Mouse (Mus musculus): ENCODE measurements around the gene Plekha6.

Gene Plekha6

GRCm38 (mm10) chr1:133182706-133183095 is 18.7 kb downstream of the Plekha6 start:
- DNase-seq (ENCODE audit: low read depth, low spot score), result peak; percentile 51

GRCm38 (mm10) chr1:133183141-133183925 is 19.3 kb downstream of the Plekha6 start:
- no peak for DNase-seq (ENCODE audit: low read depth, low spot score)

DNA sequence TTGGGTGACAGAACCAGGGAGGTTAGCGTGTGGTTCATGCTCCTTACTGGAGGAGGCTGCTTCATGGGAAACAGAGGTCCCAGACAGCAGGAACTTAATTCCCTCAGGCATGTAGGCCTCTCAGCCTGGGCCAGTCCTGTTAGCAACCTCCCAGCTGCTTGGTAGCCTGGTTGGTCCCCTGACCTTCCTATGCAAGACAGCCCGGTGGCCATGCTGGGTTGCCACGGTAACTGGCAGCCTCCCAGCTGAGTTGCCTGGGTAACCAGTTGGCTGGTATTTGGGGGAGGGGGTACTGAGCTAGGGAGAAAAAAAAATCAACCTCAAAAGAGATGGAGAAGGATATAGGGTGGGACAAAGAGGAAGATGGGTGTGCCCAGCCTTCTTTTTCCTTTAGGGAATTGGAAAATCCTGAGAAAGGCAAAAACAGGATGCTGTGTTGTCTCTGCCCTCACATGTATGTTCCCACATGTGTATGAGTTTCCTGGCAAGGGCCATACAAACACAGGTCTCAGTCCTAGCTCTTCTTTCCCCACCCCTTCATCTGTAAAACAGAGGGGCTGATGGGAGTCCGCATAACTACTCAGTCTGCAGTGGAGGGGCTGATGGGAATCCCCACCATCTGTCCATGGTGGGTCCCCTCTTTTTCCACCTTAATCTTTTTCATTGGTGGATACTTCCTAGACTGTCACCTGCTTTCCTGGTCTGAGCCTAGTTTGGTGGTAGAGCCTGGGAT is 24.1 kb downstream of the Plekha6 start:
- peak; percentile 47 for DNase-seq (ENCODE audit: low read depth, low spot score)

DNA sequence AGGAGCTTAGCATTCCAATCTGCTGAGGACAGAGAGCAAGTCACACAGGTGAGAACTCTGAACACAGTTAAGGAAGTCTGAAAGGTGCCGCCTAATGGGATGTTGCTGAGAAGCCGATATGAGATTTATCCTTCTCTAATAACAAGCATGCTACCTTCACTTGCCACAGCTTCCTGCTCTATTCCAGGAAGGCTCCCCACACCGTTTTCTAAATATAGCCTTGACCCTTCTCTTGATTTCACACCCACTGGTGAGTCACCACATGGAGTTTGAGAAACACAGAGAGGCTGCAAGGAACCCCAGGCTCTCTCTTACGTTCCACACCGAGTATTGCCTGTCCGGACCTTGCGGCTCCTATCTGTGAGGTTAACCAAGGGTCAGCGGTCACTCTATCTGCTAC is 24.7 kb downstream of the Plekha6 start:
- DNase-seq (ENCODE audit: low read depth, low spot score), result no peak

DNA sequence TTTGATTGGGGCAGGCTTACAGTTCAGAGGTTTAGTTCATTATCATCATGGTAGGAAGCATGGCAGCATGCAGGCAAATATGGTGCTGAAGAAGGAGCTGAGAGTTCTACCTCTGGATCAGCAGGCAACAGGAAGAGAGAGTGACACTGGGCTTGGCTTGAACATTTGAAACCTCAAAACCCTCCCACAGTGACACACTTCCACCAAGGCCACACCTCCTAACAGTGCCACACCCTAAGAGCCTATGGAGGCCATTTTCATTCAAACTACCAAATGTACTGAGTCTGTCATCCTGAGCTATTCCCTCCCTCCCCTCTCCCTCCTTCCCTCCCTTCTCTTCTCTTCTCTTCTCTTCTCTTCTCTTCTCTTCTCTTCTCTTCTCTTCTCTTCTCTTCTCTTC is 25.5 kb downstream of the Plekha6 start:
- DNase-seq (ENCODE audit: low read depth, low spot score), result no peak

DNA sequence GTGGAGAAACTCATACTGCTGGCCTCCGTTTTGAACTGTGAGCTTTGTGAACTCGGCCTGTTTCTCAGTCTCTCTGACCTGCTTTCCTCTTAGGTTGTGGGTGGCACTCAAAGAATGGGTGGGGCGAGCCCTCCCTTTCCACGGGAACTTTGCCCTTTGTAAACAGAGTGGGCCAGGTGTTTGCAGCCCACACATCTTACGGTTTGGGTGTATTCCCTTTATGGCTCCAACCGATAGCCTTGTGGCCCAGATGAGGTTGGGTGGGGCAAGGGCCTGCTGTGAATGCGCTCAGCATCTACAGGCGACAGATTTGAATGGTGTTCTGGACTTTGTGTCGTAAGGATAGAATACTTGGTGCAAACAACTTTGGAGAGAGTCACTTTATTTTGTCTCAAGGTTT is 26.5 kb downstream of the Plekha6 start:
- peak; percentile 55 for DNase-seq (ENCODE audit: low read depth, low spot score)

DNA sequence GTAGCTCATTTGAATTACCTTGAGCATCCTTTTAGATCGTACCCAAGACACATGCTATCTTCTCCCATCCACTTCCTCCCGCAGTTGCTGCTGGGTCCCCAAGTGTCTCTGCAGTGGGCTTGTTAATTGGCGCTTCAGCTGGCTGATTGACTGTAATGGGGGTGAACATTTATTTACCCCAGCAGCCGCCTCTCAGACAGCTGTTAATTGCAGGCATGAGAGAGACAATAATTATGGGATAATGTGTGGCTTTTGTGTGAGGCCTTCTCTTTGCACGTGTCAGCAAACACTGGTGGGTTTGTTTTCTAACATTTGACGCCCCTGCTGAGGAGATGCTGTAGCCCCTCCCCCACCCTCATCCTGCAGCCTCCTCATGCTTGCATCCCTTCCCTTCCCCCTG is 32.2 kb downstream of the Plekha6 start:
- DNase-seq (ENCODE audit: low read depth, low spot score), result no peak

- no peak for DNase-seq (ENCODE audit: low read depth, low spot score)
Measured at GRCm38 (mm10) chr1:133197266-133197665, 33.3 kb downstream of the Plekha6 start.

DNA sequence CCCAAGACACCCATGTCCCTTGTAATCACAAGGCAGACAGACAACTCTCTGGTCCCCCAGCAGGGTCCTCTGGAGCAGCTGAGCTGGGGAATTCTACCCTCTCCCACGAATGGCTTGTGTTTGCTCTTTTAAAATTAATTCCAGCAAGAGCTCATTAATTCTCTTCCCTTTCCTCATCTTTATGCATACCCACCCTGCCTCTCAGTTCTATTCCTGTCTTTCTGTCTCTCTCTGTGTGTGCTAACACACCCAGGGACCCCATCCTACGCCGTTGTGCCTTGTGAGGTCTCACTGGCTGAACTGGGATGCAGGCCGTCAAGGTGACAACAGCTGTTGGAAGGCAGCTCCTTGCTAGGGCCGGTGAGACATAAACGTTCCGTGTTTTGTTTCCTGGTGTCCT is 35.7 kb downstream of the Plekha6 start:
- no peak for DNase-seq (ENCODE audit: low read depth, low spot score)

DNA sequence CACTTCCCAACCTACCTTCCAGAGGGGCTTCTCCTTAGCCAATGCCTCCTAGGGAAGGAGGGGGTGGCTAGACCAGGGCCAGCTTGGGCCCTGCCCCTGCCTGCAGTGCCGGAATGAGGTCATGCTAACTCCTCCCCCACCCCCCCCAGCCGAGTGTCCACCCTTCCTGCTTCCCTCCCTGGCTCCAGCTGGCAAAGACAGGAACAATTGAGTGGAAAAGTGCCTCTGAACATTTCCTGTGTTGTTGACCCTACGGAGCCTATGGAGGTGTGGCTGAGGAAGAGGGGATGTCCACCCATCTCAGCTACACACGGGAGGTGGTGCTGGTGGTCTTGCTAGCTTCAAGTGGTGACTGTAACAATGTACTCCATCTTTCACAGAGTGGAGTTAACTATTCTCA is 37.5 kb downstream of the Plekha6 start:
- DNase-seq (ENCODE audit: low read depth, low spot score), result peak; percentile 29

- peak; percentile 66 for DNase-seq (ENCODE audit: low read depth, low spot score)
Measured at GRCm38 (mm10) chr1:133203701-133204100, 39.7 kb downstream of the Plekha6 start.

DNA sequence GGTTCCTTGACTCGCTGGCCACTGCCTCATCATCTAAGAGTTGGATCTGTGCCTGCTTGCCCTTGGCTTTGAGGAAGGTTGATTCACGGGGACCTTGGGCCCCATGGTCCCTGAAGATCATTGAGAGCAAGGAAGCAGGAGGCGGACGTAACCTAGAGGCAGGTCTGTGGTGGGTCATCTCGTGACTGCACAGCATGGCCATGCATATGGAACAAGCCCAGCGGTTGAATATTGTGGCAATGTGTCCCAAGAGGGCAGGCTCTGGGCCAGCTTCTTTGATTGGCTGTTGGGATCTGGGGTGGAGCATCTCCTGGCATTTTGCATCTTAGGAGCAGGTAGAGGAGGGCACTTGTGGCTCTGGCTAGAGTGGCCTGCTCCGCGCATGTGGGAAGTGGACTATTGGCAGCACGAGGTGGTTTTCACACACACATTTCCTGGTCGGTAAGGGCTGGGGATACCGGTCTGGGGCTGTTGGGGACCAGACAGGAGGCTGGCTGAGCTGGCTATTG is 40.4 kb downstream of the Plekha6 start:
- DNase-seq (ENCODE audit: low read depth, low spot score), result peak; percentile 41

GRCm38 (mm10) chr1:133204985-133205384 is 41.0 kb downstream of the Plekha6 start:
- DNase-seq (ENCODE audit: low read depth, low spot score), result peak; percentile 34

- DNase-seq (ENCODE audit: low read depth, low spot score), result no peak
Measured at GRCm38 (mm10) chr1:133208086-133208815, 44.2 kb downstream of the Plekha6 start.

DNA sequence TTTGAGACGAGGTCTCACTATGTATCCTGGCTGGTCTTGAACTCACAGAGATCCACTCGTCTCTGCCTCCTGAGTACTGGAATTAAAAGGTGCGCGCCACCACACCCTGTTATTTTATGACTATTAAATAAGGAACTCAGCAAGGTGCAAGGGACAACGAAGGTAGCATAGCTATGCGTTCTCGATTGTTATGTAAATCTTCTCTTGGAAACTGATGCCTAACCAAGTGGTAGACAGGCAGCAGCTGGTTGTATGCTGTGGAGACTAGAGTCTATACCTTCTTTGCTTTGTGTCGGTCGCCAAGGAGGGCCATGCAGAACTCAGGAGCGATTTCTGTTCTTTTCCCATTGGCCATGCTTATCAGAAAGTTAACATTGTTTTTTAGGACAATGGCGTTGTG is 45.0 kb downstream of the Plekha6 start:
- DNase-seq (ENCODE audit: low read depth, low spot score), result peak; percentile 83

DNA sequence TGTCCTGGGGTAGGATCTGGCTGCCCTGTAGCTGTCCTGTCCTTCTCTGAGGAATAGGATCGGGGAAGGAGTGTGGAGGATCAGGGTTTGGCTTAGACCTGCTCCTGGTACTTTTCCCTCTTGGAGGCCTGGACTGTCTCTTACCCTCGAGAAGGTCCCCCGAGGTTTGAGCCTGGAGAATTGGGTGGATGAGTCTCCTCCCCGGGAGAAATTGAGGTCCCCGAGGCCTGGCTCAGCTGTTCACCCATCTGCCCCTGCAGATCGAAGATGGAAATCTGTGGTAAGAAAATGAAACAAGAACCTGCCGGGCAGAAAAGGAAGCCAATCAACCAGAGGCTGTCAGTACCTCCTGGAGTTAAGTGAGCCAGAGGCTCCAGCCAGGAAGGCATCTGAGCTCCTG is 45.5 kb downstream of the Plekha6 start:
- DNase-seq (ENCODE audit: low read depth, low spot score), result no peak

- peak; percentile 35 for DNase-seq (ENCODE audit: low read depth, low spot score)
Measured at GRCm38 (mm10) chr1:133209901-133210516, 46.0 kb downstream of the Plekha6 start.

DNA sequence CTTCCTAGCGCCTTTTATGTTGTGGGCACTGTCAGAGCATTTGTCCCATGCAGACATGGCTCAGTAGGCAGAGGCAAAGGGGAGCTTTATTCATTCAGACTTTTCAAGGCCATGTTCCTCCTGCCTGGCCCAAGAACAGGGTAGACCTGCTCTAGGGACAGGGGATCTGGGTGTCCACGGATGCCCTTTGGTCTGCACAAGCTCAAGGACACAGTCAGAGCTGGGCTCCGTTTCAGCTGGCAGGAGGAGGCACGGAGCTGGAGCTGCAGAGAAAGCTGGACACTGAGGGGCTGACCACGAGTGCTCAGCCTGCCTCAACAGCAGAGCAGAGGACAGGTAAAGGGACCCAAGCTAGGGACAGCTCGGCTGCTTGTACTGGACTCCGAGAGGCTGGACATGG is 46.8 kb downstream of the Plekha6 start:
- DNase-seq (ENCODE audit: low read depth, low spot score), result no peak

DNA sequence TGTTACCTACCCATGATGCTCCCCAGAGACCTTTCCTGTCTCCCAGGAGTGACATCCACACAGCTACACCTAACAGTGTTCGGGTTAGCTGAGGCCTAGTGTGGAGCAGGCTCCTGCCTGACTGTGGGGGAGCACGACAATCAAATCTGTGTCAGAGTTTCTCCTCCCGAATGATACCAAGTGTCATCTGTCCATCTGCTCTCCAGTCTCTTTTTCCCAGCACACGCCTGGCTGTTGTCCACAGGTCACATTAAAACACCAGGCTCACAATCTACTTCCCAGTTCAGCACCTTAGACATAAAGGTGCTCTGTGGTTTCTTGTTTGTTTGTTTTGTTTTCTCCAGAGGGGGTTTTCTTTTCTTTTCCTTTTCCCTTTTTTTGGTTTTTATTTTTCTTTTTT is 48.3 kb downstream of the Plekha6 start:
- DNase-seq (ENCODE audit: low read depth, low spot score), result no peak

- peak; percentile 37 for DNase-seq (ENCODE audit: low read depth, low spot score)
Measured at GRCm38 (mm10) chr1:133213098-133213497, 49.1 kb downstream of the Plekha6 start.

- no peak for DNase-seq (ENCODE audit: low read depth, low spot score)
Measured at GRCm38 (mm10) chr1:133213901-133214300, 49.9 kb downstream of the Plekha6 start.
